Mouse (Mus musculus) intestine, postnatal 0 days (tissue): ENCODE data around the gene Atg101. TPM values are rescaled to one million over a fixed set of nuclear protein-coding genes. Genes with fewer than 3 reads are reported as not detected.
A peak's percentile ranks its signal among the peaks of the same experiment; 100 is the strongest.
"Not testable (repeated sequence)": the region's sequence is repeated elsewhere in the genome, so short reads cannot be mapped to it uniquely, and the experiment has no call there.

Experiments
- ATAC-seq: fragments of 200-750 bp; cut with Nextera tagmentation; 2 replicates; pipeline ENCODE4 v1.8.0; 2017; ENCODE audit warnings: mild to moderate bottlenecking, moderate TSS enrichment, moderate library complexity
- H3K27ac ChIP-seq: fragments of 300-500 bp; sonication (generic); 2 replicates; pipeline ENCODE4 v1.5.1; 2014; ENCODE audit warnings: mild to moderate bottlenecking, low read depth, low read length, moderate library complexity
- H3K27me3 ChIP-seq: fragments of 300-500 bp; sonication (generic); replicated peaks from 2 replicates; pipeline ENCODE4 v1.6.1; 2014; ENCODE audit warnings: low read length, mixed read lengths; ENCODE audit not compliant: control insufficient read depth, insufficient read depth
- H3K36me3 ChIP-seq: fragments of 300-500 bp; sonication (generic); 2 replicates; pipeline ENCODE4 v1.6.1; 2014; ENCODE audit warnings: mild to moderate bottlenecking, moderate library complexity; ENCODE audit not compliant: control insufficient read depth, insufficient read depth
- H3K4me1 ChIP-seq: fragments of 300-500 bp; sonication (generic); replicated peaks from 2 replicates; pipeline ENCODE4 v1.6.1; 2014; ENCODE audit warnings: antibody characterized with exemption, low read length, mixed read lengths; ENCODE audit not compliant: control insufficient read depth, insufficient read depth
- H3K4me2 ChIP-seq: fragments of 300-500 bp; sonication (generic); replicated peaks from 2 replicates; pipeline ENCODE4 v1.6.1; 2014; ENCODE audit warnings: low read depth, mild to moderate bottlenecking, moderate library complexity
- H3K4me3 ChIP-seq: fragments of 300-500 bp; sonication (generic); 2 replicates; pipeline ENCODE4 v1.5.1; 2014; ENCODE audit warnings: low read depth, low read length
- H3K9ac ChIP-seq: fragments of 300-500 bp; sonication (generic); 2 replicates; pipeline ENCODE4 v1.6.1; 2014; ENCODE audit warnings: mild to moderate bottlenecking, low read depth, low read length
- H3K9me3 ChIP-seq: fragments of 300-500 bp; sonication (generic); 2 replicates; pipeline ENCODE4 v1.6.1; 2016; ENCODE audit warnings: mixed run types; ENCODE audit not compliant: control insufficient read depth
- CTCF ChIP-seq: sonication (generic); IDR thresholded peaks from 2 replicates; pipeline ENCODE4 v1.5.1; 2016; ENCODE audit warnings: low read depth, mild to moderate bottlenecking, control low read depth, antibody characterized with exemption, moderate library complexity
- WGBS: fragments of 180-500 bp; shearing (Covaris S2); extraction: QIAGEN DNeasy Blood & Tissue Kit; methylation state at CpG from one replicate; pipeline ENCODE4 v1.1.7; 2014; 5-methylcytosine and 5-hydroxymethylcytosine counted together
- polyA plus RNA-seq: library from polyadenylated mRNA; unstranded; fragments of >200 nt; fragmentation: Nextera tagmentation; extraction: Ambion mirVana; gene quantifications from 2 replicates; pipeline ENCODE4 v1.2.1, GENCODE M21; 2015

The Atg101 gene
- polyA plus RNA-seq, 1 experiment from 2014 or later = 50.9 TPM

DNA sequence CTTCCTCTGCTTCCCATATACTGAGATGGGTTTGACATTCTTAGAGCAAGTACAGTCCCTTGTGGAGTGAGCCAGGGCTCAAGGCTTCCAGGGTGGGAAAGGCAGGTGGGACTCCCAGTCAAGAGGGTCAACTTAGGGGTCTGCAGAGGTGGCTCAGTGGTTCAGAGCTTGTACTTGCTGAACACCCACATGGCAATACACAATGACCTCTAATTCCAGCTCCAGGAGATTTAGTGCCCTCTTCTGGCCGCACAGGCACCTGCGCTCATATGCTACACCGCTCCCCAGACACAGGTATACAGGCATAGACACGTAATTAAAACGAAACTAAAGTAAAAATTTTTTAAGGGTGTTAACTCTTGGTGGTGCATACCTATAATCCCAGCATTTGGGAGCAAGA is 39.4 kb downstream of the Atg101 start:
- Histone ChIP-seq H3K4me3 (no peak overlapping the region), H3K36me3 (no peaks in the 10 kb centered on the region), H3K27ac (no peak overlapping the region), H3K9ac (no peak overlapping the region), H3K27me3 (no peaks in the 10 kb centered on the region), H3K4me2 (no peak overlapping the region), H3K9me3 (no peaks in the 10 kb centered on the region), H3K4me1 (no peaks in the 10 kb centered on the region)
- peak; percentile 34 for TF ChIP-seq CTCF
- ATAC-seq = no peak
- WGBS = 91% methylated on average over 5 of the region's 5 CpGs

DNA sequence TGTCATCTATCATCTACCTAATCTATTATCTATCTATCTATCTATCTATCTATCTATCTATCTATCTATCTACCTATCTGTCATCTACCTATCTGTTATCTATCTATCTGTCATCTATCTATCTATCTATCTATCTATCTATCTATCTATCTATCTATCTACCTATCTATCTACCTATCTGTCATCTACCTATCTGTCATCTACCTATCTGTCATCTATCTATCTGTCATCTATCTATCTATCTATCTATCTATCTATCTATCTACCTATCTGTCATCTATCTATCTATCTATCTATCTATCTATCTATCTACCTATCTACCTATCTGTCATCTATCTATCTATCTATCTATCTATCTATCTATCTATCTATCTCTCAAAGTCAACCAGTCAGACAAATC is 40.3 kb downstream of the Atg101 start:
- H3K27me3 ChIP-seq, H3K4me1 ChIP-seq, H3K4me2 ChIP-seq, ATAC-seq, H3K36me3 ChIP-seq, H3K9me3 ChIP-seq, H3K9ac ChIP-seq, H3K27ac ChIP-seq, H3K4me3 ChIP-seq: not testable (repeated sequence)

DNA sequence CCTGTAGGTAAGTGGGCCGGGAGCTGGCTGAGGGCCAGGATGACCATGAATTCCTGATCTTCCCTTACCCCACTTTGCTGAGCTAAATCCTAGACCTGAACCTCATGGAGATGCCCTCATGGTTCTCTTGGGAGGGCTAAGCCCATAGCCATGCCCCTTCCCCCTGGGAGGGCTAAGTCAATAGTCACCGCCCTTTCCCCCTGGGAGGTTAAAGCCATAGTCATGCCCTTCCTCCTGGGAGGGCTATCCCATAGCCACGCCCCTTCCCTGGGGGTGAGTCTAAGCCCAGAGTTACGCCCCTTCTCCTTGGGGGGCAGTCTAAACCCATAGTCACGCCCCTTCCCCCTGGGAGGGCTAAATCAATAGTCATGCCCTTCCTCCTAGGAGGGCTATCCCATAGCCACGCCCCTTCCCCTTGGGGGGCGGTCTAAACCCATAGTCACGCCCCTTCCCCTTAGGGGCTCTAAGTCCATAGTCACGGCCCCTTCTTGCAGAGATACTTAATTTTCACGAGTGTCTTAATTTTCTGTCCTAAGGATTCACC is 42.0 kb downstream of the Atg101 start:
- WGBS = 44% methylated on average over 10 of the region's 10 CpGs
- Histone ChIP-seq H3K4me3 (no peak overlapping the region), H3K4me2 (no peak overlapping the region), H3K36me3 (no peaks in the 10 kb centered on the region), H3K27me3 (no peaks in the 10 kb centered on the region), H3K9me3 (no peaks in the 10 kb centered on the region), H3K4me1 (no peaks in the 10 kb centered on the region), H3K9ac (no peak overlapping the region), H3K27ac (no peak overlapping the region)
- peak; percentile 22; the same call in 1 of the 2 replicates for ATAC-seq
- TF ChIP-seq CTCF = no peak

DNA sequence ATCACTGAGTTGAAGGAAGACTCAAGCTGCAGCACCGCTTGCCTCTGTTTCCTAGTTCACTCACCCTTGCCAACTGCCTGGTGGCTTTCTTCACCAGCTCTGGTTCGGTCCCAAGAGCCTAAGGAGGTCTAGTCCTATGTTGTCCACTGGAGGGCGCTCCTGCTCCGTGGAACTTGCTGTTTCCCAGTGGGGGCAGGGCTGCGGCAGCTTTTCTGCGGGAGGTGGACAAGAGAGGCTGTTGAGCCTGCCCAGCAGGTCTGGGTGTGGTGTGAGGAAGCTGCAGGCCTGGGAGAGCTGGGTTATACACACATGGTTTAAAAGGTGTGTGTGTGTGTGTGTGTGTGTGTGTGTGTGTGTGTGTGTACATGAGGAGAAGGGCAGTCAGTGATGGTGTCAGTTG is 43.2 kb downstream of the Atg101 start:
- TF ChIP-seq CTCF = peak; percentile 99
- no peak overlapping the region for H3K4me3 ChIP-seq
- peak; percentile 77 for ATAC-seq
- H3K36me3 ChIP-seq = no peaks in the 10 kb centered on the region
- no peaks in the 10 kb centered on the region for H3K4me1 ChIP-seq
- WGBS = 3% methylated on average over 6 of the region's 6 CpGs
- no peaks in the 10 kb centered on the region for H3K27me3 ChIP-seq
- no peaks in the 10 kb centered on the region for H3K9me3 ChIP-seq
- H3K27ac ChIP-seq = no peak overlapping the region
- no peak overlapping the region for H3K9ac ChIP-seq
- H3K4me2 ChIP-seq = no peak overlapping the region

DNA sequence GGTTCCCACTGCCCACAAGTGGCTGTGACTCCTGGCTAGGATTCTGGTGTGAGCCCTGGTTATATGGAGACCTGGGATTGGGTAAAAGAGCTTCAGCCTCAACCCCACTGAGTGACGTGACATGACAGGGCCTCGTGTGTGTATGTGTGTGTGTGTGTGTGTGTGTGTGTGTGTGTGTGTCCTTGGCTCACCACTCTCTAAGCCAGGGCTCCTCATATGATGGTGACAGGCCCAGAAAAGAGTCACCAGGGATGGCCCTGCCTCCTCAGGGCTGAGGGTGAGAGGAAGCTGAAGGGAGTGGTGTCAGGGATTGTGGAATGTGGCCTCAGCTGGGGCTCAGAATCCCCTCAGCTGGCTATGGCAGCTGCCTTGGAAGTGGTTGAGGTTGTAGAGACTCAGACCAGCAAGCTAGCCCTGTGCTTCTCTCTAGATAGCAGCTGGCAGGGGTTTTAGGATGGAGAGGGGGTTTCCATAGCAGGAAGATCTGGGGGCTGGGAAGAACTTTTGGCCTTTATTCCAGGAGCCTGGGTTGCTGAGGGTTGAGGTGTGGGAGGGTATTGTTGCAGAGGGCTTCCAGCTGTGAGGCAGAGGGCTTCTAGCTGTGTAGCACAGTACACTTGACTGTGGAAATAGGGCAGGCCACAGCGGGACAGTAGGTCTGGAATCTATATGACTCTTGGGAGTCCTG is 44.9 kb downstream of the Atg101 start:
- Histone ChIP-seq H3K9ac (no peak overlapping the region), H3K27me3 (no peaks in the 10 kb centered on the region), H3K4me2 (no peak overlapping the region), H3K36me3 (no peaks in the 10 kb centered on the region), H3K27ac (no peak overlapping the region), H3K4me3 (no peak overlapping the region), H3K9me3 (no peaks in the 10 kb centered on the region), H3K4me1 (no peaks in the 10 kb centered on the region)
- ATAC-seq = no peak
- 68% methylated on average over 3 of the region's 3 CpGs for WGBS
- no peak for TF ChIP-seq CTCF

DNA sequence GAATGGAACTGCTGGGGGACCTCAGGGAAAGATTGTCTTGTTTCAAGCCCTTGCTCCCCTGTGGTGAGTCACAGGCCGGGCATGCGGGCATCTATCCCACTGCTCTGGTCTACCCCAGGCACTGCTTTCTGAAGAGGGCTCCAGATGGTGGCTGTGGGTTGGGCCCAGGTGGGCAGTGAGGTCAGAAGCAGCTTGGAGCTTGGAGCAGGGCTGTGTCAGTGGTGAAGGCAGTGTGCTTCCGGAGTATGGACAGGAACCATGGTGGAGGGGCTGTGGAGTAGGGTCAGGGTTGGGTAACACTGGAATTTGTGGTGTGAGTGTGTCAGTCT is 45.5 kb downstream of the Atg101 start:
- no peaks in the 10 kb centered on the region for H3K27me3 ChIP-seq
- H3K4me3 ChIP-seq = no peak overlapping the region
- H3K36me3 ChIP-seq = no peaks in the 10 kb centered on the region
- no peak overlapping the region for H3K9ac ChIP-seq
- no peak overlapping the region for H3K4me2 ChIP-seq
- TF ChIP-seq CTCF = no peak
- H3K9me3 ChIP-seq = no peaks in the 10 kb centered on the region
- no peaks in the 10 kb centered on the region for H3K4me1 ChIP-seq
- H3K27ac ChIP-seq = no peak overlapping the region
- ATAC-seq = no peak
- 89% methylated on average over 3 of the region's 3 CpGs for WGBS
